Mouse (Mus musculus) heart, embryonic 13.5 days (tissue): Measurements from ENCODE around the gene Zbtb7b. TPM values are rescaled to one million over a fixed set of nuclear protein-coding genes. Genes with fewer than 3 reads are reported as not detected.

Experiments used
- ATAC-seq: fragments of 200-750 bp; cut with Nextera tagmentation; 2 replicates; pipeline ENCODE4 v1.8.0; 2017; ENCODE audit warnings: moderate TSS enrichment; ENCODE audit not compliant: insufficient number of reproducible peaks, low FRiP score, low TSS enrichment; ENCODE audit errors: extremely low read depth
- H3K27ac ChIP-seq: fragments of 300-500 bp; sonication (generic); replicated peaks from 2 replicates; pipeline ENCODE4 v1.5.1; 2015; ENCODE audit warnings: moderate library complexity, mild to moderate bottlenecking, inconsistent platforms
- H3K27me3 ChIP-seq: fragments of 300-500 bp; sonication (generic); replicated peaks from 2 replicates; pipeline ENCODE4 v1.6.1; 2015; ENCODE audit warnings: mild to moderate bottlenecking, inconsistent platforms
- H3K36me3 ChIP-seq: fragments of 300-500 bp; sonication (generic); 2 replicates; pipeline ENCODE4 v1.6.1; 2015; ENCODE audit warnings: mild to moderate bottlenecking, inconsistent platforms
- H3K4me1 ChIP-seq: fragments of 300-500 bp; sonication (generic); 2 replicates; pipeline ENCODE4 v1.6.1; 2015; ENCODE audit warnings: inconsistent platforms
- H3K4me2 ChIP-seq: fragments of 300-500 bp; sonication (generic); 2 replicates; pipeline ENCODE4 v1.6.1; 2015; ENCODE audit warnings: inconsistent platforms, mild to moderate bottlenecking, moderate library complexity
- H3K4me3 ChIP-seq: fragments of 300-500 bp; sonication (generic); 2 replicates; pipeline ENCODE4 v1.5.1; 2015; ENCODE audit warnings: moderate library complexity, mild to moderate bottlenecking, inconsistent platforms
- H3K9ac ChIP-seq: fragments of 300-500 bp; sonication (generic); 2 replicates; pipeline ENCODE4 v1.6.1; 2015; ENCODE audit warnings: inconsistent platforms, mild to moderate bottlenecking, moderate library complexity
- H3K9me3 ChIP-seq: fragments of 300-500 bp; sonication (generic); 2 replicates; pipeline ENCODE4 v1.6.1; 2016; ENCODE audit warnings: inconsistent platforms
- WGBS: fragments of 180-500 bp; shearing (Covaris S2); methylation state at CpG from one replicate; pipeline ENCODE4 v1.1.7; 2015; ENCODE audit warnings: mixed read lengths; 5-methylcytosine and 5-hydroxymethylcytosine counted together
- polyA plus RNA-seq: library from polyadenylated mRNA; unstranded; fragments of >200 nt; fragmentation: Nextera tagmentation; extraction: Ambion mirVana; gene quantifications from 2 replicates; pipeline ENCODE4 v1.2.1, GENCODE M21; 2015

Zbtb7b gene
- polyA plus RNA-seq, 1 experiment from 2014 or later: 1.9 TPM

- no peak overlapping the region for H3K4me2 ChIP-seq
- no peak overlapping the region for H3K9ac ChIP-seq
- H3K36me3 ChIP-seq: no peaks in the 10 kb centered on the region
- no peaks in the 10 kb centered on the region for H3K9me3 ChIP-seq
- no peak overlapping the region for H3K27ac ChIP-seq
- ATAC-seq: no peak
- H3K27me3 ChIP-seq: no peaks in the 10 kb centered on the region
- H3K4me3 ChIP-seq: no peak overlapping the region
- peaks cover 56% of the 10 kb centered on the region for H3K4me1 ChIP-seq
- WGBS: 73% methylated on average over 11 of the region's 11 CpGs
These were observed 6.3 kb downstream of the Zbtb7b start for GRCm38 (mm10) chr3:89388134-89388881.

GRCm38 (mm10) chr3:89387632-89388031 is 6.9 kb downstream of the Zbtb7b start:
- peaks cover 56% of the 10 kb centered on the region for H3K4me1 ChIP-seq
- H3K27ac ChIP-seq: no peak overlapping the region
- H3K27me3 ChIP-seq: no peaks in the 10 kb centered on the region
- H3K9ac ChIP-seq: no peak overlapping the region
- 81% methylated on average over 11 of the region's 11 CpGs for WGBS
- H3K4me3 ChIP-seq: no peak overlapping the region
- H3K9me3 ChIP-seq: no peaks in the 10 kb centered on the region
- H3K36me3 ChIP-seq: no peaks in the 10 kb centered on the region
- no peak overlapping the region for H3K4me2 ChIP-seq
- no peak for ATAC-seq

GRCm38 (mm10) chr3:89386438-89387420 is 7.8 kb downstream of the Zbtb7b start:
- WGBS: 67% methylated on average over 17 of the region's 17 CpGs
- no peak overlapping the region for H3K4me3 ChIP-seq
- no peaks in the 10 kb centered on the region for H3K9me3 ChIP-seq
- no peak overlapping the region for H3K4me2 ChIP-seq
- no peaks in the 10 kb centered on the region for H3K36me3 ChIP-seq
- H3K4me1 ChIP-seq: peaks cover 55% of the 10 kb centered on the region
- no peak overlapping the region for H3K27ac ChIP-seq
- H3K9ac ChIP-seq: no peak overlapping the region
- H3K27me3 ChIP-seq: no peaks in the 10 kb centered on the region
- no peak for ATAC-seq

GRCm38 (mm10) chr3:89385451-89385850 is 9.1 kb downstream of the Zbtb7b start:
- WGBS: 43% methylated on average over 11 of the region's 11 CpGs
- Histone ChIP-seq H3K4me3 (no peak overlapping the region), H3K36me3 (peaks cover 10% of the 10 kb centered on the region), H3K4me1 (peaks cover 42% of the 10 kb centered on the region), H3K27ac (no peak overlapping the region), H3K9ac (no peak overlapping the region), H3K4me2 (no peak overlapping the region), H3K9me3 (no peaks in the 10 kb centered on the region), H3K27me3 (no peaks in the 10 kb centered on the region)
- ATAC-seq: no peak

GRCm38 (mm10) chr3:89384331-89385076 is 10.1 kb downstream of the Zbtb7b start:
- Histone ChIP-seq H3K4me1 (peaks cover 33% of the 10 kb centered on the region), H3K9me3 (no peaks in the 10 kb centered on the region), H3K9ac (peak overlapping the region; percentile 28; the same call in 1 of the 2 replicates), H3K27me3 (no peaks in the 10 kb centered on the region), H3K36me3 (peaks cover 20% of the 10 kb centered on the region), H3K4me2 (no peak overlapping the region), H3K4me3 (no peak overlapping the region), H3K27ac (no peak overlapping the region)
- ATAC-seq: no peak
- WGBS: 74% methylated on average over 12 of the region's 12 CpGs

- no peak overlapping the region for H3K4me3 ChIP-seq
- no peak overlapping the region for H3K9ac ChIP-seq
- WGBS: 78% methylated on average over 5 of the region's 5 CpGs
- H3K9me3 ChIP-seq: no peaks in the 10 kb centered on the region
- peaks cover 26% of the 10 kb centered on the region for H3K36me3 ChIP-seq
- H3K4me2 ChIP-seq: no peak overlapping the region
- ATAC-seq: no peak
- H3K27ac ChIP-seq: no peak overlapping the region
- H3K4me1 ChIP-seq: peaks cover 31% of the 10 kb centered on the region
- no peaks in the 10 kb centered on the region for H3K27me3 ChIP-seq
These were observed 10.8 kb downstream of the Zbtb7b start for GRCm38 (mm10) chr3:89383651-89384255.

- peaks cover 32% of the 10 kb centered on the region for H3K4me1 ChIP-seq
- no peak overlapping the region for H3K9ac ChIP-seq
- no peaks in the 10 kb centered on the region for H3K27me3 ChIP-seq
- no peak overlapping the region for H3K4me3 ChIP-seq
- ATAC-seq: no peak
- H3K27ac ChIP-seq: no peak overlapping the region
- peaks cover 26% of the 10 kb centered on the region for H3K36me3 ChIP-seq
- H3K4me2 ChIP-seq: no peak overlapping the region
- 64% methylated on average over 5 of the region's 5 CpGs for WGBS
- H3K9me3 ChIP-seq: no peaks in the 10 kb centered on the region
These were observed 11.6 kb downstream of the Zbtb7b start for GRCm38 (mm10) chr3:89382950-89383349.

- Histone ChIP-seq H3K4me2 (no peak overlapping the region), H3K9me3 (no peaks in the 10 kb centered on the region), H3K27ac (no peak overlapping the region), H3K9ac (no peak overlapping the region), H3K36me3 (peaks cover 26% of the 10 kb centered on the region), H3K27me3 (no peaks in the 10 kb centered on the region), H3K4me1 (peaks cover 36% of the 10 kb centered on the region), H3K4me3 (no peak overlapping the region)
- WGBS: 79% methylated on average over 9 of the region's 9 CpGs
- no peak for ATAC-seq
These were observed 12.3 kb downstream of the Zbtb7b start for GRCm38 (mm10) chr3:89382033-89382882.

GRCm38 (mm10) chr3:89381233-89381632 is 13.3 kb downstream of the Zbtb7b start:
- Histone ChIP-seq H3K4me3 (no peak overlapping the region), H3K4me1 (peaks cover 31% of the 10 kb centered on the region), H3K9ac (no peak overlapping the region), H3K27me3 (no peaks in the 10 kb centered on the region), H3K36me3 (peaks cover 26% of the 10 kb centered on the region), H3K27ac (no peak overlapping the region), H3K9me3 (no peaks in the 10 kb centered on the region), H3K4me2 (no peak overlapping the region)
- ATAC-seq: no peak
- WGBS: 83% methylated on average over 11 of the region's 11 CpGs

- Histone ChIP-seq H3K27ac (no peak overlapping the region), H3K4me3 (no peak overlapping the region), H3K36me3 (peaks cover 26% of the 10 kb centered on the region), H3K9ac (no peak overlapping the region), H3K27me3 (no peaks in the 10 kb centered on the region), H3K4me2 (no peak overlapping the region), H3K9me3 (no peaks in the 10 kb centered on the region), H3K4me1 (peaks cover 31% of the 10 kb centered on the region)
- 89% methylated on average over 18 of the region's 18 CpGs for WGBS
- ATAC-seq: no peak
These were observed 13.9 kb downstream of the Zbtb7b start for GRCm38 (mm10) chr3:89380711-89381110.
